Mouse (Mus musculus): ENCODE measurements at regions not wholly inside any gene's neighbourhood (a gene's known extent, or its start where the extent isn't known, plus 50 kb on each side); places are given as distances from the start of the nearest gene placed in this dataset.

DNA sequence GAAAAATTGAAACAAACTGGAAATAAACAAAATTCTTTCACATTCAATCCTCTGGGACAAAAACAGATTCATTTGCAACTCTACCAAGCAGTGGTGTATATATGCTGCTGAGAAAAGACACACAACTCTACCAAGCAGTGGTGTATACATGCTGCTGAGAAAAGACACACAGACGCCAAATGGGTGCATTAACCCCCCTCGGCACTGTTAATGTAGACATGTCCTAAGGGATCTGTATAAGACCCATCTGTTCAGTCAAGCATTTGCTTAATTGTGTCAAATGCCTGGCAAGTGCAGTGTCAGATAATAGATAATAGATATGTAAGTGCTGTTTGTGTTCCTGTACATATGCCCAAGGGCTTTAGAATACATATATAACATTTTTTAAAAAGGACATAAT, 1035.2 kb upstream of the B3galt2 start:
- H3K9me3 ChIP-seq (ENCODE audit: control insufficient read depth, low read length) = no peaks in the 10 kb centered on the region
- H3K4me2 ChIP-seq (replicated peaks; ENCODE audit: low read depth, low read length) = no peak overlapping the region
- H3K27me3 ChIP-seq (ENCODE audit: control insufficient read depth, insufficient read depth, low read length) = no peaks in the 10 kb centered on the region
- 86% methylated on average over 2 of the region's 2 CpGs for WGBS
- no peak overlapping the region for H3K9ac ChIP-seq (ENCODE audit: low read depth, low read length)
- no peak overlapping the region for H3K27ac ChIP-seq (ENCODE audit: low read depth, low read length)
- H3K4me3 ChIP-seq (ENCODE audit: low read length) = no peak overlapping the region
- no peak for ATAC-seq (ENCODE audit: low FRiP score, low TSS enrichment)
- H3K4me1 ChIP-seq (ENCODE audit: control insufficient read depth, insufficient read depth, low read length) = no peaks in the 10 kb centered on the region
- H3K36me3 ChIP-seq (ENCODE audit: control insufficient read depth, insufficient read depth, low read length) = no peaks in the 10 kb centered on the region

DNA sequence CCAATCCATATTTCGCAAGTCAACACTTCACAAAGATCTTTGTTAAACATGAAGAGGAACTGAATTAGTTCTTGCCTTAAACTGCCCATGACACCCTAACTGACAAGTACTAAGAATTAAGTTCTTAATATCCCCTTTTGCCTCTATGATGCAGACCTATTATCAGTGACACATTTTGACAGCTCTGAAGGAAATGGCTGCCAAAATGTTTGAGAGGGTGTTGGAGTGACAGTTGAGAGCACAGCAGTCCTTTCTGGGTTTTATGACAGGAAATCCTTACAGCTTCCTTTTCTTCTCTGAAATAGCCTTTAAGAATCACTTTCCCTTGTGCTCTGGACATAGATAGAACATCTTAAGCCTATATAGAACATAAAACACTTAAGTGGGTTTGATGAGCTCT, 1034.4 kb upstream of the B3galt2 start:
- no peak for ATAC-seq (ENCODE audit: low FRiP score, low TSS enrichment)
- no peaks in the 10 kb centered on the region for H3K27me3 ChIP-seq (ENCODE audit: control insufficient read depth, insufficient read depth, low read length)
- H3K36me3 ChIP-seq (ENCODE audit: control insufficient read depth, insufficient read depth, low read length) = no peaks in the 10 kb centered on the region
- H3K4me3 ChIP-seq (ENCODE audit: low read length) = no peak overlapping the region
- no peaks in the 10 kb centered on the region for H3K9me3 ChIP-seq (ENCODE audit: control insufficient read depth, low read length)
- H3K27ac ChIP-seq (ENCODE audit: low read depth, low read length) = no peak overlapping the region
- 97% methylated on average over 1 of the region's 1 CpGs for WGBS
- H3K9ac ChIP-seq (ENCODE audit: low read depth, low read length) = no peak overlapping the region
- H3K4me2 ChIP-seq (replicated peaks; ENCODE audit: low read depth, low read length) = no peak overlapping the region
- no peaks in the 10 kb centered on the region for H3K4me1 ChIP-seq (ENCODE audit: control insufficient read depth, insufficient read depth, low read length)

DNA sequence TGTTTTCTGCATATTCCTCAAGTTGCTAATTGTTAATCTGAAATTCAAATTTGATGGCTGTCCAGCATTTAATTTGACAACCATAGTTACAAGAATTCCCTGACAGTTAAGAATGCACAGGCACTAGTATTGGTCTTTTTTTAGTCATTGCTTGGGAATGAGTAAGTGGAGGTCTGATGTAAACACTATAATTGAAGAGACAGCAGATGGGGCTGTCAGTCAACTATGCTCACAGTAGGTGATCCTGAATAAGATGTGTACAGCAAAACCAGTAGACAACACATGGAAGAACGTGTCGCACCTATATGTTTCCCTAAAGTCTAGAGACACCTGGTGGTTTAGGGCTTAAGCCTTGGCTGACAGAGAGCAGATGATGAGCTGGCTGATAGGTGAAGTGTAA, 1019.0 kb upstream of the B3galt2 start:
- H3K4me3 ChIP-seq (ENCODE audit: low read length) = no peak overlapping the region
- no peak for ATAC-seq (ENCODE audit: low FRiP score, low TSS enrichment)
- WGBS = 86% methylated on average over 2 of the region's 2 CpGs
- no peaks in the 10 kb centered on the region for H3K4me1 ChIP-seq (ENCODE audit: control insufficient read depth, insufficient read depth, low read length)
- H3K27ac ChIP-seq (ENCODE audit: low read depth, low read length) = no peak overlapping the region
- no peaks in the 10 kb centered on the region for H3K9me3 ChIP-seq (ENCODE audit: control insufficient read depth, low read length)
- H3K4me2 ChIP-seq (replicated peaks; ENCODE audit: low read depth, low read length) = no peak overlapping the region
- H3K27me3 ChIP-seq (ENCODE audit: control insufficient read depth, insufficient read depth, low read length) = no peaks in the 10 kb centered on the region
- H3K9ac ChIP-seq (ENCODE audit: low read depth, low read length) = no peak overlapping the region
- no peaks in the 10 kb centered on the region for H3K36me3 ChIP-seq (ENCODE audit: control insufficient read depth, insufficient read depth, low read length)

DNA sequence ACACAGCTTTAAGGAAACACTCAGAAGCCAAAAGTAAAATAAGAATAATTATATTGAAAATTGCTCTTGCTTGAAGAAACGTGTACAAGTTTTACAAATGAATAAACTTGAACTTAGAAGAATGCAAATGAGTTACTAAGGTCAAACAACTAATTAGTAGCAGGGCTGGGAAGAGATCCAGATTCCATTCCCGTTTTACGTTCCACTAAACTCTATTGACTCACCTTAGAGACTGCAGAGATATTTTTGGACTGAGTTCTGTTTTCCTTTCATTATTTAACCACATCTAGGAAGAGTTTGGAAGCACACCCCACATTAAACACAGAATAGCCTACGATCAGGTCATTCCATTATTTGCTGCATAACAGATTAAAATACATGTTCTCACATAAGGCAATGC, 1016.2 kb upstream of the B3galt2 start:
- no peaks in the 10 kb centered on the region for H3K9me3 ChIP-seq (ENCODE audit: control insufficient read depth, low read length)
- WGBS = 62% methylated on average over 4 of the region's 4 CpGs
- no peak overlapping the region for H3K9ac ChIP-seq (ENCODE audit: low read depth, low read length)
- no peak overlapping the region for H3K27ac ChIP-seq (ENCODE audit: low read depth, low read length)
- H3K4me1 ChIP-seq (ENCODE audit: control insufficient read depth, insufficient read depth, low read length) = no peaks in the 10 kb centered on the region
- H3K36me3 ChIP-seq (ENCODE audit: control insufficient read depth, insufficient read depth, low read length) = no peaks in the 10 kb centered on the region
- ATAC-seq (ENCODE audit: low FRiP score, low TSS enrichment) = no peak
- H3K4me2 ChIP-seq (replicated peaks; ENCODE audit: low read depth, low read length) = no peak overlapping the region
- no peak overlapping the region for H3K4me3 ChIP-seq (ENCODE audit: low read length)
- H3K27me3 ChIP-seq (ENCODE audit: control insufficient read depth, insufficient read depth, low read length) = no peaks in the 10 kb centered on the region

DNA sequence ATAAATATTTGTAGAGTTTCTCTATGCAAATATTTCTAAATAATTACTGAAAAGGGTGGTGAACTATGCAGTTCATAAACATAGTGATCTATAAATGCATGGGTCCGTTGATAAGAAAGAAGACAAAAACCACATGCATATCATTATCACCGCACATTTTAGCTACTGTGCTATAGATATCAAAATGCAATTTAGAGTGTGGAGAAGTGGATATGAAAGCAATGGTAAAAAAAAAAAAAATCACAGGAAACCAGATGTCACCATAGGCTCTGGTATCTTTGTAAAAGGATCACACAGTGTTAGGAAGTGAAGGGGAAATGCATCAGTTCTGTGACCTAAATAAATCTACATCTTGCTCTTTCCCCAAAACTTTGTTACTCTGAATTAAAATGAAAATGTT, 985.2 kb upstream of the B3galt2 start:
- 91% methylated on average over 2 of the region's 2 CpGs for WGBS
- Histone ChIP-seq H3K9ac (ENCODE audit: low read depth, low read length) (no peak overlapping the region), H3K27me3 (ENCODE audit: control insufficient read depth, insufficient read depth, low read length) (no peaks in the 10 kb centered on the region), H3K4me3 (ENCODE audit: low read length) (no peak overlapping the region), H3K27ac (ENCODE audit: low read depth, low read length) (no peak overlapping the region), H3K9me3 (ENCODE audit: control insufficient read depth, low read length) (no peaks in the 10 kb centered on the region), H3K4me1 (ENCODE audit: control insufficient read depth, insufficient read depth, low read length) (no peaks in the 10 kb centered on the region), H3K36me3 (ENCODE audit: control insufficient read depth, insufficient read depth, low read length) (no peaks in the 10 kb centered on the region), H3K4me2 (replicated peaks; ENCODE audit: low read depth, low read length) (no peak overlapping the region)
- no peak for ATAC-seq (ENCODE audit: low FRiP score, low TSS enrichment)

DNA sequence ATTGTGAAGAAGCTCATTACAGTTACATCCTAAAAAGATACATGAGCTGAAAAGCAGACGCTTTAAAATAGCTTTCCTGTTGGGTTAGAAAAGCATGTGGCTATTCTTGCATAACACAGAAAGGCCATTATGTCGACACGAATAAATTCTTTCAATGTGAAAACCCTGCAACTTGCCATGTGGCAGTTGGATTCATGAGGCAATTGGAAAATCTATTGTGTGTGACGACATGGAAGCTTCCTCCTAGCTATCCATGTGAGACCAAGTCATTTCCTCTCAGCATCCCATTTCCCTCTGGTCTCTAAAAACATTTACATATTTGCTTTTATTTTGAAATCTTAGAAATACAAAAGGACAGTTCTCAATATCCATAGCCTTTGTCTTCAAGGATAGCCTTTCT, 975.2 kb upstream of the B3galt2 start:
- no peak for ATAC-seq (ENCODE audit: low FRiP score, low TSS enrichment)
- no peaks in the 10 kb centered on the region for H3K4me1 ChIP-seq (ENCODE audit: control insufficient read depth, insufficient read depth, low read length)
- H3K9ac ChIP-seq (ENCODE audit: low read depth, low read length) = no peak overlapping the region
- no peak overlapping the region for H3K4me3 ChIP-seq (ENCODE audit: low read length)
- no peak overlapping the region for H3K27ac ChIP-seq (ENCODE audit: low read depth, low read length)
- no peak overlapping the region for H3K4me2 ChIP-seq (replicated peaks; ENCODE audit: low read depth, low read length)
- H3K36me3 ChIP-seq (ENCODE audit: control insufficient read depth, insufficient read depth, low read length) = no peaks in the 10 kb centered on the region
- 44% methylated on average over 4 of the region's 4 CpGs for WGBS
- no peaks in the 10 kb centered on the region for H3K27me3 ChIP-seq (ENCODE audit: control insufficient read depth, insufficient read depth, low read length)
- no peaks in the 10 kb centered on the region for H3K9me3 ChIP-seq (ENCODE audit: control insufficient read depth, low read length)

DNA sequence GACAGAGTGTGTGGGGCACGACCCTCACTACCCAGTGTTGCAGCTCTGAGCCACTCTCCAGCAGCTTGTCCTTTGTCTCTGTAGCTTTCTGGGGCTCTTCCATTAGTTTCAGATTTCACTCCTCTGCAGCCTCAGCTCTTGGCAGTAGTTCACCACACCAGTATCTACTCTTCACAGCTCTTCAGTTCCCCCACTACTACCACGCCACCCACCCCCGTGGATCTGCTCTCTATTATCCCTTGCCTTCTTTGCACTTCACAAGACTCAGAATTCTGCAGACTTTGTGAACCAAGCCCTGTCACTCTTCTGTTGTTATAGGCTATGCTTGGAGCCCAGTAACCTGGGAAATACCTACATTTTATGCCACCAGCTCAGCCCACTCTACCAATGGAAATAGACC, 960.5 kb upstream of the B3galt2 start:
- ATAC-seq (ENCODE audit: low FRiP score, low TSS enrichment) = no peak
- no peak overlapping the region for H3K9ac ChIP-seq (ENCODE audit: low read depth, low read length)
- no peaks in the 10 kb centered on the region for H3K4me1 ChIP-seq (ENCODE audit: control insufficient read depth, insufficient read depth, low read length)
- no peaks in the 10 kb centered on the region for H3K36me3 ChIP-seq (ENCODE audit: control insufficient read depth, insufficient read depth, low read length)
- H3K27ac ChIP-seq (ENCODE audit: low read depth, low read length) = no peak overlapping the region
- H3K4me2 ChIP-seq (replicated peaks; ENCODE audit: low read depth, low read length) = no peak overlapping the region
- no peaks in the 10 kb centered on the region for H3K9me3 ChIP-seq (ENCODE audit: control insufficient read depth, low read length)
- 73% methylated on average over 3 of the region's 3 CpGs for WGBS
- H3K27me3 ChIP-seq (ENCODE audit: control insufficient read depth, insufficient read depth, low read length) = no peaks in the 10 kb centered on the region
- H3K4me3 ChIP-seq (ENCODE audit: low read length) = no peak overlapping the region

DNA sequence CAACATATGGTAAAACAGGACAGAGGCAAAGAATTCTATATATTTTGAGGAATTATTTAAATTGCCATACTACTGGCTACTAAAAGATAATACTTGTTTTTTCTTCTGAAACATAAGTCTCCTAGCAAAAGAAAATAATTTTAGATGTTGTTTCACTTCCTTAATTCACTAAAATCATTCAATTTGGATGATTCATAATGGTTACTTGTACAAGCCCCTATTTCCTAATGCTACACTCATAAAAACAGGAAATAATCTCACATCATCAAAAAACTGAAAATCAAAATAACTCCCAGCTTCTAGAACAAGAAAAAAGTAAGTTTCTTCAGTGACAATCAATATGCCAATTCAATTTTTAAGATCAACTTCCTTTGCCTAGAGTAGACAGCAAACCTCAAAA, 951.6 kb upstream of the B3galt2 start:
- no peak overlapping the region for H3K9ac ChIP-seq (ENCODE audit: low read depth, low read length)
- no peaks in the 10 kb centered on the region for H3K4me1 ChIP-seq (ENCODE audit: control insufficient read depth, insufficient read depth, low read length)
- no peaks in the 10 kb centered on the region for H3K36me3 ChIP-seq (ENCODE audit: control insufficient read depth, insufficient read depth, low read length)
- ATAC-seq (ENCODE audit: low FRiP score, low TSS enrichment) = no peak
- no peak overlapping the region for H3K4me2 ChIP-seq (replicated peaks; ENCODE audit: low read depth, low read length)
- H3K27ac ChIP-seq (ENCODE audit: low read depth, low read length) = no peak overlapping the region
- H3K27me3 ChIP-seq (ENCODE audit: control insufficient read depth, insufficient read depth, low read length) = no peaks in the 10 kb centered on the region
- H3K4me3 ChIP-seq (ENCODE audit: low read length) = no peak overlapping the region
- H3K9me3 ChIP-seq (ENCODE audit: control insufficient read depth, low read length) = no peaks in the 10 kb centered on the region

DNA sequence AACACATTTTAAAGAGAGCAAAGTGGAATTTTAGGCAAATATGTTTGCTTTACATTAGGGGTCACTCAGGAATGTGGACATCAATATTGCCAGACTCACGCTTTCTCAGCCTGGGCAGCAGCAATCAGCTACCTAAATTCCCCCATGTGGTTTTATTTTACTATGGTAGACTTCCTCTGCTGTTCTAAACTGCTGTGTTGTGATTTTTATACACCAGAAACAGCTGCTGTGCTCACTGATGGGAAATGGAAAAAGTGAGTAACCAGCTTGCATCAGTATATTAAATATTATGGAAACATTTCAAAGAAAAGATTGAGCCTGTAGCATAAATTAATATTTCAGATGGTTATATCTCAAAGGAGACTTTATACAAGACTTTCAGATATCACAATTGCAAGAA, 945.3 kb upstream of the B3galt2 start:
- no peak overlapping the region for H3K9ac ChIP-seq (ENCODE audit: low read depth, low read length)
- H3K4me1 ChIP-seq (ENCODE audit: control insufficient read depth, insufficient read depth, low read length) = no peaks in the 10 kb centered on the region
- no peak overlapping the region for H3K27ac ChIP-seq (ENCODE audit: low read depth, low read length)
- ATAC-seq (ENCODE audit: low FRiP score, low TSS enrichment) = no peak
- WGBS = 81% methylated on average over 1 of the region's 1 CpGs
- no peak overlapping the region for H3K4me2 ChIP-seq (replicated peaks; ENCODE audit: low read depth, low read length)
- no peak overlapping the region for H3K4me3 ChIP-seq (ENCODE audit: low read length)
- no peaks in the 10 kb centered on the region for H3K36me3 ChIP-seq (ENCODE audit: control insufficient read depth, insufficient read depth, low read length)
- no peaks in the 10 kb centered on the region for H3K9me3 ChIP-seq (ENCODE audit: control insufficient read depth, low read length)
- H3K27me3 ChIP-seq (ENCODE audit: control insufficient read depth, insufficient read depth, low read length) = no peaks in the 10 kb centered on the region

DNA sequence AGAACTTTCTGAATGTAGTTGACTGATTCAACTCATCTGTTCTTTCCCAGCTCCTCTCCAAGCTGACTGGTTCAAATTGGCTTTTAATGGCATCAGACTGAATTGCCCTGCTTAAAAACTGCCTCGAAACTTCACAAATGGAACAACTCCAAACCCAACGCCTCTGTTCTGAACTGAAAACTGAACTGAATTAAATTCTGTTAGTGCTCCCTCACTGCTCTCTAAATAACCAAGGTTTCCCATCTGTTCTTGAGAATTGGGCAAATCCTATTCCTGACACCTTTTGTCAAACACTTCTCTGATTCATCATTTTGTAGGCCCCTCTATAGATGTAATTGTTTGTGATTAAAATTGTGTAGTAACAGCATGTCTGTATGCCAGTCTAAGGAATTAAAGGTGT, 932.2 kb upstream of the B3galt2 start:
- Histone ChIP-seq H3K9me3 (ENCODE audit: control insufficient read depth, low read length) (no peaks in the 10 kb centered on the region), H3K27ac (ENCODE audit: low read depth, low read length) (no peak overlapping the region), H3K4me3 (ENCODE audit: low read length) (no peak overlapping the region), H3K36me3 (ENCODE audit: control insufficient read depth, insufficient read depth, low read length) (no peaks in the 10 kb centered on the region), H3K9ac (ENCODE audit: low read depth, low read length) (no peak overlapping the region), H3K4me1 (ENCODE audit: control insufficient read depth, insufficient read depth, low read length) (no peaks in the 10 kb centered on the region), H3K4me2 (replicated peaks; ENCODE audit: low read depth, low read length) (no peak overlapping the region), H3K27me3 (ENCODE audit: control insufficient read depth, insufficient read depth, low read length) (no peaks in the 10 kb centered on the region)
- no peak for ATAC-seq (ENCODE audit: low FRiP score, low TSS enrichment)
- WGBS = 83% methylated on average over 2 of the region's 2 CpGs

Measured in kidney, embryonic 14.5 days (tissue).